Mouse (Mus musculus) hindbrain, postnatal 0 days (tissue): ENCODE measurements at regions not wholly inside any gene's neighbourhood (a gene's known extent, or its start where the extent isn't known, plus 50 kb on each side); places are given as distances from the start of the nearest gene placed in this dataset.

ENCODE experiments used
- ATAC-seq: fragments of 200-750 bp; cut with Nextera tagmentation; 2 replicates; pipeline ENCODE4 v1.8.0; 2017; ENCODE audit warnings: mild to moderate bottlenecking, moderate TSS enrichment, moderate library complexity
- DNase-seq: peaks from one replicate; pipeline ENCODE4 v3.0.0-alpha.2; 2015; ENCODE audit warnings: low spot score
- H3K27ac ChIP-seq: fragments of 300-500 bp; sonication (generic); 2 replicates; pipeline ENCODE4 v1.5.1; 2014; ENCODE audit warnings: mild to moderate bottlenecking
- H3K27me3 ChIP-seq: fragments of 300-500 bp; sonication (generic); 2 replicates; pipeline ENCODE4 v1.6.1; 2014; ENCODE audit warnings: low read length, mixed read lengths; ENCODE audit not compliant: insufficient read depth
- H3K36me3 ChIP-seq: fragments of 300-500 bp; sonication (generic); 2 replicates; pipeline ENCODE4 v1.6.1; 2014; ENCODE audit warnings: low read length, mixed read lengths; ENCODE audit not compliant: insufficient read depth
- H3K4me1 ChIP-seq: fragments of 300-500 bp; sonication (generic); 2 replicates; pipeline ENCODE4 v1.6.1; 2014; ENCODE audit warnings: antibody characterized with exemption, low read length, mixed read lengths; ENCODE audit not compliant: insufficient read depth
- H3K4me2 ChIP-seq: fragments of 300-500 bp; sonication (generic); 2 replicates; pipeline ENCODE4 v1.6.1; 2014; ENCODE audit warnings: low read depth, mild to moderate bottlenecking, low read length, moderate library complexity, mixed read lengths
- H3K4me3 ChIP-seq: fragments of 300-500 bp; sonication (generic); 2 replicates; pipeline ENCODE4 v1.5.1; 2014; ENCODE audit warnings: low read length
- H3K9ac ChIP-seq: fragments of 300-500 bp; sonication (generic); replicated peaks from 2 replicates; pipeline ENCODE4 v1.6.1; 2014; ENCODE audit warnings: mild to moderate bottlenecking, low read length, moderate library complexity, mixed read lengths
- H3K9me3 ChIP-seq: fragments of 300-500 bp; sonication (generic); 2 replicates; pipeline ENCODE4 v1.6.1; 2016; ENCODE audit warnings: low read length, mixed read lengths
- CTCF ChIP-seq: IDR thresholded peaks from 2 replicates; pipeline ENCODE4 v1.5.1; 2016; ENCODE audit warnings: antibody characterized with exemption, control low read depth, low read depth
- WGBS: fragments of 180-500 bp; shearing (Covaris S2); extraction: QIAGEN DNeasy Blood & Tissue Kit; methylation state at CpG from one replicate; pipeline ENCODE4 v1.1.7; 2014; 5-methylcytosine and 5-hydroxymethylcytosine counted together

- ATAC-seq: no peak
- no peaks in the 10 kb centered on the region for H3K36me3 ChIP-seq
- DNase-seq: no peak
- 93% methylated on average over 1 of the region's 1 CpGs for WGBS
- no peaks in the 10 kb centered on the region for H3K27me3 ChIP-seq
- no peak overlapping the region for H3K4me2 ChIP-seq
- H3K4me3 ChIP-seq: no peak overlapping the region
- H3K9me3 ChIP-seq: no peaks in the 10 kb centered on the region
- H3K27ac ChIP-seq: no peak overlapping the region
- H3K4me1 ChIP-seq: no peaks in the 10 kb centered on the region
- TF ChIP-seq CTCF: no peak
- no peak overlapping the region for H3K9ac ChIP-seq
Measured at GRCm38 (mm10) chrX:163812431-163812830, 51.3 kb upstream of the Rnf138rt1 start.

- Histone ChIP-seq H3K27ac (no peak overlapping the region), H3K4me3 (no peak overlapping the region), H3K27me3 (no peaks in the 10 kb centered on the region), H3K4me1 (no peaks in the 10 kb centered on the region), H3K4me2 (no peak overlapping the region), H3K36me3 (no peaks in the 10 kb centered on the region), H3K9ac (no peak overlapping the region), H3K9me3 (no peaks in the 10 kb centered on the region)
- ATAC-seq: no peak
- peak; percentile 41 for TF ChIP-seq CTCF
- DNase-seq: peak; percentile 7
- WGBS: 17% methylated on average over 1 of the region's 1 CpGs
Measured at GRCm38 (mm10) chrX:163814806-163815205, 53.7 kb upstream of the Rnf138rt1 start.

GRCm38 (mm10) chrX:163822298-163822697 lies 61.2 kb upstream of the Rnf138rt1 start:
- H3K4me3 ChIP-seq: no peak overlapping the region
- ATAC-seq (no peak), DNase-seq (no peak)
- no peak for TF ChIP-seq CTCF
- no peaks in the 10 kb centered on the region for H3K9me3 ChIP-seq
- H3K4me2 ChIP-seq: no peak overlapping the region
- no peak overlapping the region for H3K27ac ChIP-seq
- no peak overlapping the region for H3K9ac ChIP-seq
- H3K36me3 ChIP-seq: no peaks in the 10 kb centered on the region
- no peaks in the 10 kb centered on the region for H3K4me1 ChIP-seq
- no peaks in the 10 kb centered on the region for H3K27me3 ChIP-seq
- WGBS: 79% methylated on average over 6 of the region's 6 CpGs

GRCm38 (mm10) chrX:163827461-163827860 lies 66.3 kb upstream of the Rnf138rt1 start:
- DNase-seq (no peak), ATAC-seq (no peak)
- H3K4me3 ChIP-seq: no peak overlapping the region
- H3K4me2 ChIP-seq: no peak overlapping the region
- no peaks in the 10 kb centered on the region for H3K4me1 ChIP-seq
- WGBS: 62% methylated on average over 3 of the region's 3 CpGs
- no peak overlapping the region for H3K9ac ChIP-seq
- H3K27ac ChIP-seq: no peak overlapping the region
- no peaks in the 10 kb centered on the region for H3K36me3 ChIP-seq
- TF ChIP-seq CTCF: no peak
- H3K27me3 ChIP-seq: no peaks in the 10 kb centered on the region
- no peaks in the 10 kb centered on the region for H3K9me3 ChIP-seq

GRCm38 (mm10) chrX:163845408-163845807 lies 63.4 kb upstream of the Ap1s2 start:
- Histone ChIP-seq H3K36me3 (no peaks in the 10 kb centered on the region), H3K9ac (no peak overlapping the region), H3K27ac (no peak overlapping the region), H3K4me2 (no peak overlapping the region), H3K27me3 (no peaks in the 10 kb centered on the region), H3K9me3 (no peaks in the 10 kb centered on the region), H3K4me3 (no peak overlapping the region), H3K4me1 (no peaks in the 10 kb centered on the region)
- WGBS: 74% methylated on average over 1 of the region's 1 CpGs
- no peak for TF ChIP-seq CTCF
- no peak for DNase-seq
- ATAC-seq: no peak

GRCm38 (mm10) chrX:163846890-163847289 lies 61.9 kb upstream of the Ap1s2 start:
- Histone ChIP-seq H3K36me3 (no peaks in the 10 kb centered on the region), H3K4me1 (no peaks in the 10 kb centered on the region), H3K4me2 (no peak overlapping the region), H3K9me3 (no peaks in the 10 kb centered on the region), H3K9ac (no peak overlapping the region), H3K27ac (no peak overlapping the region), H3K27me3 (no peaks in the 10 kb centered on the region), H3K4me3 (no peak overlapping the region)
- no peak for ATAC-seq
- TF ChIP-seq CTCF: no peak
- 80% methylated on average over 3 of the region's 3 CpGs for WGBS
- no peak for DNase-seq

GRCm38 (mm10) chrX:163847651-163848050 lies 61.2 kb upstream of the Ap1s2 start:
- Histone ChIP-seq H3K9ac (no peak overlapping the region), H3K4me2 (no peak overlapping the region), H3K27ac (no peak overlapping the region), H3K27me3 (no peaks in the 10 kb centered on the region), H3K4me1 (no peaks in the 10 kb centered on the region), H3K36me3 (no peaks in the 10 kb centered on the region), H3K4me3 (no peak overlapping the region), H3K9me3 (no peaks in the 10 kb centered on the region)
- ATAC-seq: no peak
- WGBS: 37% methylated on average over 3 of the region's 3 CpGs
- TF ChIP-seq CTCF: no peak
- DNase-seq: no peak
